Mouse (Mus musculus) cerebellum, adult (tissue): ENCODE data around the gene Ctu2.
A peak's percentile ranks its signal among the peaks of the same experiment; 100 is the strongest.

Source experiments
- ATAC-seq: cut with Nextera tagmentation; 2 replicates; pipeline ENCODE4 v1.9.2; 2017; ENCODE audit warnings: mild to moderate bottlenecking, moderate library complexity, mixed read lengths; ENCODE audit not compliant: insufficient number of reproducible peaks, low FRiP score, low TSS enrichment

Gene Ctu2

GRCm38 (mm10) chr8:122475580-122476320 lies at the start of gene Ctu2, which contains the start of gene Rnf166:
Gene Ctu2, plus strand, starts transcription at chr8:122476143.
Gene Rnf166, minus strand, starts transcription at chr8:122476064.
- ATAC-seq: peak; percentile 78

- no peak for ATAC-seq
Observed at GRCm38 (mm10) chr8:122426145-122426544, 49.8 kb upstream of the Ctu2 start.

- ATAC-seq: no peak
Observed at GRCm38 (mm10) chr8:122427607-122428006, 48.3 kb upstream of the Ctu2 start.

GRCm38 (mm10) chr8:122428163-122428562 lies 47.8 kb upstream of the Ctu2 start:
- ATAC-seq: no peak

GRCm38 (mm10) chr8:122430058-122430636 lies 45.8 kb upstream of the Ctu2 start:
- no peak for ATAC-seq

GRCm38 (mm10) chr8:122430646-122431045 lies 45.3 kb upstream of the Ctu2 start:
- ATAC-seq: no peak

GRCm38 (mm10) chr8:122431694-122432442 lies 44.1 kb upstream of the Ctu2 start:
- no peak for ATAC-seq

- no peak for ATAC-seq
Observed at GRCm38 (mm10) chr8:122432443-122433268, 43.3 kb upstream of the Ctu2 start, which contains the start of gene Cyba. Gene Cyba, minus strand, starts transcription at chr8:122432930.

GRCm38 (mm10) chr8:122433269-122433905 lies 42.6 kb upstream of the Ctu2 start:
- no peak for ATAC-seq

GRCm38 (mm10) chr8:122435375-122435774 lies 40.6 kb upstream of the Ctu2 start:
- no peak for ATAC-seq

- ATAC-seq: no peak
Observed at GRCm38 (mm10) chr8:122436146-122436545, 39.8 kb upstream of the Ctu2 start.

- no peak for ATAC-seq
Observed at GRCm38 (mm10) chr8:122436586-122437125, 39.3 kb upstream of the Ctu2 start.

GRCm38 (mm10) chr8:122437708-122438331 lies 38.1 kb upstream of the Ctu2 start:
- ATAC-seq: no peak

GRCm38 (mm10) chr8:122439336-122439735 lies 36.6 kb upstream of the Ctu2 start:
- ATAC-seq: no peak

GRCm38 (mm10) chr8:122441326-122441725 lies 34.6 kb upstream of the Ctu2 start:
- ATAC-seq: no peak

GRCm38 (mm10) chr8:122442356-122442755 lies 33.6 kb upstream of the Ctu2 start:
- no peak for ATAC-seq

GRCm38 (mm10) chr8:122442781-122443180 lies 33.2 kb upstream of the Ctu2 start:
- no peak for ATAC-seq

- peak; percentile 95 for ATAC-seq
Observed at GRCm38 (mm10) chr8:122443262-122444006, 32.5 kb upstream of the Ctu2 start, which contains the start of gene Mvd. Gene Mvd, minus strand, starts transcription at chr8:122443422.
